Mouse (Mus musculus) embryonic facial prominence, embryonic 12.5 days (tissue): ENCODE data around the gene Llph. TPM values are rescaled to one million over a fixed set of nuclear protein-coding genes. Genes with fewer than 3 reads are reported as not detected.

Source experiments
- ATAC-seq: fragments of 200-750 bp; cut with Nextera tagmentation; 2 replicates; pipeline ENCODE4 v1.8.0; 2017; ENCODE audit not compliant: insufficient number of reproducible peaks, insufficient read depth, low FRiP score, low TSS enrichment
- H3K27ac ChIP-seq: fragments of 300-500 bp; sonication (generic); 2 replicates; pipeline ENCODE4 v1.5.1; 2016; ENCODE audit warnings: mild to moderate bottlenecking
- H3K27me3 ChIP-seq: fragments of 300-500 bp; sonication (generic); 2 replicates; pipeline ENCODE4 v1.6.1; 2016; ENCODE audit warnings: mild to moderate bottlenecking, moderate library complexity
- H3K36me3 ChIP-seq: fragments of 300-500 bp; sonication (generic); 2 replicates; pipeline ENCODE4 v1.6.1; 2016; ENCODE audit warnings: mild to moderate bottlenecking
- H3K4me1 ChIP-seq: fragments of 300-500 bp; sonication (generic); 2 replicates; pipeline ENCODE4 v1.6.1; 2016
- H3K4me2 ChIP-seq: fragments of 300-500 bp; sonication (generic); replicated peaks from 2 replicates; pipeline ENCODE4 v1.6.1; 2016; ENCODE audit warnings: mild to moderate bottlenecking, moderate library complexity
- H3K4me3 ChIP-seq: fragments of 300-500 bp; sonication (generic); 2 replicates; pipeline ENCODE4 v1.5.1; 2016; ENCODE audit warnings: mild to moderate bottlenecking
- H3K9ac ChIP-seq: fragments of 300-500 bp; sonication (generic); 2 replicates; pipeline ENCODE4 v1.6.1; 2016; ENCODE audit warnings: mild to moderate bottlenecking, moderate library complexity
- H3K9me3 ChIP-seq: fragments of 300-500 bp; sonication (generic); 2 replicates; pipeline ENCODE4 v1.6.1; 2016; ENCODE audit warnings: mild to moderate bottlenecking, moderate library complexity
- WGBS: fragments of 180-500 bp; shearing (Covaris S2); methylation state at CpG from one replicate; pipeline ENCODE4 v1.1.7; 2016; 5-methylcytosine and 5-hydroxymethylcytosine counted together
- polyA plus RNA-seq: library from polyadenylated mRNA; unstranded; fragments of >200 nt; fragmentation: Nextera tagmentation; extraction: Ambion mirVana; gene quantifications from 2 replicates; pipeline ENCODE4 v1.2.1, GENCODE M21; 2016

The Llph gene
- polyA plus RNA-seq, 1 experiment from 2014 or later = 50.3 TPM

DNA sequence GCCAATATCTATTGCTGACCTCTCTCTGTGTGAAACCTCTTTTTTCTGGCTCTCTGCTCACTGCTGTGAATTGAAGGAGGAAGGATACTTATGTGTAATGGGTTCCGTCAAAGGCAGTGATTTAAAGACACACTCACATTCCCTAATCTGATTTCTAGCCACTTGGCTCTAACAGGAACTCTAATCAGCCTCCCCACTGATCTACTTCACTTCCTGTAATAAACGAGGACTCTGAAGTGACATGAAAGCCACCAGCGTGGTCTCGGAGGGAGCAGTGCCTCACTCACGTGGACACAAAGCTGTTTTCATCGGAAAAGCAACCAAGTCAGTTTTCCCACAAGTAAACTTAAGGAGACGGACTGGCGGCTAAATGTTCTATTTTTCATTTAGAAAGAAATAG lies 25.9 kb downstream of the Llph start:
- Histone ChIP-seq H3K4me3 (no peak overlapping the region), H3K27ac (no peak overlapping the region), H3K36me3 (no peaks in the 10 kb centered on the region), H3K4me1 (peaks cover 20% of the 10 kb centered on the region; the same call in 1 of the 2 replicates), H3K9ac (no peak overlapping the region), H3K4me2 (no peak overlapping the region), H3K9me3 (no peaks in the 10 kb centered on the region), H3K27me3 (no peaks in the 10 kb centered on the region)
- no peak for ATAC-seq
- WGBS = 35% methylated on average over 8 of the region's 8 CpGs

DNA sequence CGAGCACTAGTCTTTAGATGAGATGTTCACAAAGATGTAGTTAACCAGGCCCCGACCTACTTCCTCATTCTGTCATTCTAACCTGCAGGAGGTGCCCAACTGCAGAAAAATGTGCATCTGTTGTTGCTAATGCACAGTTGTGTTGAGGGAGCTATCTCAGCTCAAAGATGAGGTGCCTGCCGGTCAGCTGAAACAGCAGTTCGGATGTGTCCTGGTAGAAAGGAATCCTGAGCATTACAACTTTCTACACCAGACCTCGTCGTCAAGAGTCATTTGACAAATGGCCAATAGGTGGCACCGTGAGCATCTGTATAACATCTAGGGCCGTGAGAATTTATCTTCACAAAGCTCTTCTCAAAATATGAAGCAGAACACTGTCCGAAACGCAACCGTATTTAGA lies 30.4 kb downstream of the Llph start:
- H3K4me3 ChIP-seq = no peak overlapping the region
- H3K9ac ChIP-seq = no peak overlapping the region
- 0 out of 2 replicates have a peak, but pooled peaks have one; percentile 47 for ATAC-seq
- H3K4me1 ChIP-seq = peaks cover 11% of the 10 kb centered on the region; the same call in 1 of the 2 replicates
- no peaks in the 10 kb centered on the region for H3K9me3 ChIP-seq
- no peaks in the 10 kb centered on the region for H3K36me3 ChIP-seq
- H3K27me3 ChIP-seq = no peaks in the 10 kb centered on the region
- H3K4me2 ChIP-seq = no peak overlapping the region
- H3K27ac ChIP-seq = no peak overlapping the region
- 25% methylated on average over 11 of the region's 11 CpGs for WGBS

- Histone ChIP-seq H3K27ac (no peak overlapping the region), H3K4me3 (no peak overlapping the region), H3K9me3 (0 out of 2 replicates have a peak, but pooled peaks cover 3% of the 10 kb centered on the region), H3K27me3 (no peaks in the 10 kb centered on the region), H3K4me1 (peaks cover 22% of the 10 kb centered on the region), H3K9ac (no peak overlapping the region), H3K4me2 (no peak overlapping the region), H3K36me3 (no peaks in the 10 kb centered on the region)
- no peak for ATAC-seq
- 65% methylated on average over 12 of the region's 12 CpGs for WGBS
Observed at GRCm38 (mm10) chr10:120267790-120268189, 40.9 kb downstream of the Llph start.

- Histone ChIP-seq H3K27ac (no peak overlapping the region), H3K4me1 (peaks cover 42% of the 10 kb centered on the region), H3K4me3 (no peak overlapping the region), H3K9me3 (no peaks in the 10 kb centered on the region), H3K9ac (no peak overlapping the region), H3K27me3 (no peaks in the 10 kb centered on the region), H3K36me3 (no peaks in the 10 kb centered on the region), H3K4me2 (no peak overlapping the region)
- no peak for ATAC-seq
- WGBS = 95% methylated on average over 13 of the region's 13 CpGs
Observed at GRCm38 (mm10) chr10:120269946-120270345, 43.1 kb downstream of the Llph start.

GRCm38 (mm10) chr10:120270777-120271176 lies 43.9 kb downstream of the Llph start:
- no peaks in the 10 kb centered on the region for H3K27me3 ChIP-seq
- 74% methylated on average over 4 of the region's 4 CpGs for WGBS

GRCm38 (mm10) chr10:120271318-120271717 lies 44.4 kb downstream of the Llph start:
- H3K4me3 ChIP-seq = no peak overlapping the region
- no peaks in the 10 kb centered on the region for H3K27me3 ChIP-seq
- ATAC-seq = no peak
- peaks cover 42% of the 10 kb centered on the region for H3K4me1 ChIP-seq
- H3K36me3 ChIP-seq = no peaks in the 10 kb centered on the region
- H3K9me3 ChIP-seq = no peaks in the 10 kb centered on the region
- WGBS = 71% methylated on average over 6 of the region's 6 CpGs
- peak overlapping the region; percentile 88 for H3K27ac ChIP-seq
- 0 out of 2 replicates have a peak overlapping the region, but pooled peaks have one; percentile 21 for H3K9ac ChIP-seq
- peak overlapping the region; percentile 52 for H3K4me2 ChIP-seq

More at GRCm38 (mm10) chr10:120270777-120271176, 43.9 kb downstream of the Llph start:
- no peak overlapping the region for H3K9ac ChIP-seq
- H3K4me1 ChIP-seq = peaks cover 42% of the 10 kb centered on the region
- ATAC-seq = no peak
- H3K4me3 ChIP-seq = no peak overlapping the region
- 0 out of 2 replicates have a peak overlapping the region, but pooled peaks have one; percentile 88 for H3K27ac ChIP-seq
- H3K36me3 ChIP-seq = no peaks in the 10 kb centered on the region
- no peaks in the 10 kb centered on the region for H3K9me3 ChIP-seq
- no peak overlapping the region for H3K4me2 ChIP-seq

- Histone ChIP-seq H3K9me3 (no peaks in the 10 kb centered on the region), H3K4me3 (peak overlapping the region; percentile 17), H3K27me3 (no peaks in the 10 kb centered on the region), H3K27ac (peak overlapping the region; percentile 88), H3K4me2 (peak overlapping the region; percentile 52), H3K9ac (peak overlapping the region; percentile 21), H3K4me1 (peaks cover 47% of the 10 kb centered on the region), H3K36me3 (no peaks in the 10 kb centered on the region)
- peak; percentile 37; the same call in 1 of the 2 replicates for ATAC-seq
- WGBS = 9% methylated on average over 10 of the region's 11 CpGs
Observed at GRCm38 (mm10) chr10:120271879-120272269, 45.0 kb downstream of the Llph start.

- peak overlapping the region; percentile 88 for H3K27ac ChIP-seq
- no peaks in the 10 kb centered on the region for H3K9me3 ChIP-seq
- peaks cover 50% of the 10 kb centered on the region for H3K4me1 ChIP-seq
- H3K36me3 ChIP-seq = no peaks in the 10 kb centered on the region
- H3K9ac ChIP-seq = peak overlapping the region; percentile 21
- peak overlapping the region; percentile 17 for H3K4me3 ChIP-seq
- WGBS = 4% methylated on average over 19 of the region's 19 CpGs
- peak; percentile 89 for ATAC-seq
- H3K27me3 ChIP-seq = no peaks in the 10 kb centered on the region
- peak overlapping the region; percentile 52 for H3K4me2 ChIP-seq
Observed at GRCm38 (mm10) chr10:120272270-120272883, 45.5 kb downstream of the Llph start.

DNA sequence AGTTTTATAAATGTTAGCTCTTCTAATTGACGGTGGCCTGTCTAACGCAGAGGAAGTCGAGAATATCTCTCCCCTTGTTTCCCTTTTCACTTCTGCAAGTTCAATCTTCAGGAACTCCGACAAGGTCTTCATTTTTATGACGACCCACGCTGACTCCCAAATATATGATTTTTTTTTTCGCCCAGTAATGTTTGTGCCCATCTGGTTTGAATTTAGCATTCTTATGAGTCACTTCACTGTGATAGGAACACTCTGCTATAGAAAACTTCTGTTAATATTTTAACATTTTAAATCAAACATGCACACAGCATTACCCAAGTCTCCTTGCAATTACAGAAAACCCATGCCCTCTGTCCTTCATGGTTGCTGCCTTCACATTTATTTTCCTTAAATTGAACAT lies 46.5 kb downstream of the Llph start:
- no peak overlapping the region for H3K9ac ChIP-seq
- no peaks in the 10 kb centered on the region for H3K36me3 ChIP-seq
- H3K4me3 ChIP-seq = no peak overlapping the region
- no peak for ATAC-seq
- H3K4me2 ChIP-seq = peak overlapping the region; percentile 52; the same call in 1 of the 2 replicates
- peak overlapping the region; percentile 88 for H3K27ac ChIP-seq
- H3K27me3 ChIP-seq = no peaks in the 10 kb centered on the region
- 26% methylated on average over 7 of the region's 7 CpGs for WGBS
- H3K9me3 ChIP-seq = no peaks in the 10 kb centered on the region
- H3K4me1 ChIP-seq = peaks cover 49% of the 10 kb centered on the region

DNA sequence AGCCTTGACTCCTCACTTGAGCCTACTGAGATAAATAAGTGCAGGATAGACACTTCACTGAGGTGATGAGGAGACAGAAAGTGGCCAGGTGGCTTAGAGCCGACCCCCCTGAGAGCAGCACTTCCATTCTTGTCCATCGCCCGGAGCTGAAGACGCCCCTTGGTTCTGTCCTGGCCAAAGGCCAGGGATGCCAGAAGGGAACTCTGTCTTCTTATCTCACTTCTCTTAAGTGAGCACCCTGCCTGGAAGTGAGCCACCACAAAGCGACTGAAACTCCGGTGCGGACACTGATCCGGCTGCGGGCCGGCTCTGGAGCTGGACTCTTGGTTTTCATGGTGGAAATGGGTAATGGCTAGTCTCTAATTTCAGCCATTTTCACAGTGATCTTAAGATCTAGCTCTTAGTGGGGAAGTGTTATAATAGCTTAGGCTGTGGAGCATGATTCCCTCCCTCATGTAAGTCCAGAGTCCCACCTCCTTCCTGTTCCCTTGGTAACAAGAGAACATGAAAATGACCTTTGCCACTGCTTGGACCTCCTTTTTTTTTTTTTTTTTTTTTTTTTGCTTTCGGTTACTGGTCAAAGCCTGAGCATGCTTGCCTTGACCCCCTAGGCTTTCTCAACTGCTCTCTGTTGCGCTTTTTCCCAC lies 52.7 kb downstream of the Llph start:
- no peaks in the 10 kb centered on the region for H3K36me3 ChIP-seq
- peaks cover 11% of the 10 kb centered on the region for H3K4me1 ChIP-seq
- no peaks in the 10 kb centered on the region for H3K27me3 ChIP-seq
- 72% methylated on average over 12 of the region's 12 CpGs for WGBS
- no peak overlapping the region for H3K4me2 ChIP-seq
- no peak overlapping the region for H3K27ac ChIP-seq
- no peaks in the 10 kb centered on the region for H3K9me3 ChIP-seq
- ATAC-seq = no peak
- no peak overlapping the region for H3K4me3 ChIP-seq
- no peak overlapping the region for H3K9ac ChIP-seq

- no peak overlapping the region for H3K27ac ChIP-seq
- H3K4me3 ChIP-seq = no peak overlapping the region
- H3K36me3 ChIP-seq = no peaks in the 10 kb centered on the region
- H3K27me3 ChIP-seq = no peaks in the 10 kb centered on the region
- peaks cover 8% of the 10 kb centered on the region for H3K4me1 ChIP-seq
- H3K4me2 ChIP-seq = no peak overlapping the region
- no peak for ATAC-seq
- WGBS = 75% methylated on average over 4 of the region's 4 CpGs
- H3K9ac ChIP-seq = no peak overlapping the region
- no peaks in the 10 kb centered on the region for H3K9me3 ChIP-seq
Observed at GRCm38 (mm10) chr10:120280375-120280774, 53.5 kb downstream of the Llph start.

- H3K4me2 ChIP-seq = no peak overlapping the region
- no peaks in the 10 kb centered on the region for H3K9me3 ChIP-seq
- peaks cover 4% of the 10 kb centered on the region for H3K4me1 ChIP-seq
- no peaks in the 10 kb centered on the region for H3K27me3 ChIP-seq
- no peak overlapping the region for H3K4me3 ChIP-seq
- WGBS = 84% methylated on average over 5 of the region's 5 CpGs
- H3K9ac ChIP-seq = no peak overlapping the region
- no peak for ATAC-seq
- no peaks in the 10 kb centered on the region for H3K36me3 ChIP-seq
- H3K27ac ChIP-seq = no peak overlapping the region
Observed at GRCm38 (mm10) chr10:120281700-120282099, 54.8 kb downstream of the Llph start.
